Mouse (Mus musculus) embryonic fibroblast, embryonic 13.5 days (primary cell): ENCODE measurements around the gene Dppa5a. TPM values are rescaled to one million over a fixed set of nuclear protein-coding genes. Genes with fewer than 3 reads are reported as not detected.
"Not testable (repeated sequence)": the region's sequence is repeated elsewhere in the genome, so short reads cannot be mapped to it uniquely, and the experiment has no call there.

Experiments
- H3K27ac ChIP-seq: 2 replicates; pipeline ENCODE4 v1.5.1; 2012; ENCODE audit warnings: low read length, control low read depth, inconsistent platforms; ENCODE audit not compliant: insufficient read depth
- H3K4me1 ChIP-seq: 2 replicates; pipeline ENCODE4 v1.6.1; 2011; ENCODE audit warnings: low read length; ENCODE audit not compliant: control insufficient read depth, insufficient read depth
- H3K4me3 ChIP-seq: 2 replicates; pipeline ENCODE4 v1.5.1; 2011; ENCODE audit warnings: mild to moderate bottlenecking, control low read depth, low read length; ENCODE audit not compliant: insufficient read depth
- CTCF ChIP-seq: IDR thresholded peaks from 2 replicates; pipeline ENCODE4 v1.5.1; 2011; ENCODE audit warnings: mild to moderate bottlenecking, control low read depth, low read length, moderate library complexity, borderline replicate concordance; ENCODE audit not compliant: insufficient read depth
- POLR2A ChIP-seq: IDR thresholded peaks from 2 replicates; pipeline ENCODE4 v1.6.1; 2011; ENCODE audit warnings: low read depth, mild to moderate bottlenecking, control low read depth, low read length, moderate library complexity
- polyA plus RNA-seq: library from polyadenylated mRNA; stranded (reverse); fragments of >200 nt; gene quantifications from 2 replicates; pipeline ENCODE4 v1.2.4, GENCODE M21; 2011; ENCODE audit warnings: low read depth; ENCODE audit not compliant: missing spikeins, insufficient read length

Gene Dppa5a
- polyA plus RNA-seq, 1 experiment = not detected

- Histone ChIP-seq H3K4me1 (no peaks in the 10 kb centered on the region), H3K27ac (no peak overlapping the region), H3K4me3 (no peak overlapping the region)
- TF ChIP-seq POLR2A (no peak), CTCF (no peak)
These were observed 2.0 kb downstream of the Dppa5a start for GRCm38 (mm10) chr9:78365850-78366544.

DNA sequence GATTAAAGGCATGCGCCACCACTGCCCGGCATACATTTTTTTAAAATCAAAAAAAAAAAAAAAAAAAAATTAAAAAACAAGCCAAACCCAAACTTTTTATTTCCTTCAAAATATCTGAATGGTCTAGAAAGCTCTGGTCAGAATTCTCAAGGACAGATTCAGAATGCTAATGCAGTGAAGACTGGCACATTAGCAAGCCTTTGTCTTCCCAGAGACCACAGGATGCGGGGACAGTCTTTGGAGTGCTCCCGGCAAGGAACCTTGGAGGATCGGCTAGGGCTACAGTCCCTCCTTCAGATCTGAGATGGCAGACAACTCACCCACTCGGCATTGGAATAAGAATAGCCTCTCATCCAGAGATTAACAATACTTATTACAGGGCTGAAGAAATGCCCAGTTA is 3.3 kb downstream of the Dppa5a start:
- H3K4me3 ChIP-seq = no peak overlapping the region
- H3K4me1 ChIP-seq = no peaks in the 10 kb centered on the region
- H3K27ac ChIP-seq = no peak overlapping the region
- TF ChIP-seq CTCF = no peak
- TF ChIP-seq POLR2A = no peak

DNA sequence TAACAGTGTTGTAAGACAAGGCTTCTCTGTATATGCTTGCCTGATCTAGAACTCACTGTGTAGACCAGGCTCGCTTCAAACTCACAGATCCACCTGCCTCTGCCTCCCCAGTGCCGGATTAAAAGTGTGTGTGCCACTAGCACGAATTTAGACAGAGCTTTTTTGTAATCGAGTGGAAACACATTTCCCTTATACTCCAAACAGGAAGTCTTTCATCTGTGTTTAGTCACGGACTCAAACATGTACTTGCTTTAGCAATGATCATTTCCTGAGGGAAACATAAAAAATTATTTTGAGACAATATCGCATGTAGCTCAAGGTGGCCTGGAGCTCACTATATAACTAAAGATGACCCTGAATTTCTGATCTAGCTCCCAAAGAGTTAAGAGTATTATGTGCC is 4.6 kb downstream of the Dppa5a start:
- Histone ChIP-seq H3K27ac (no peak overlapping the region), H3K4me3 (no peak overlapping the region), H3K4me1 (no peaks in the 10 kb centered on the region)
- no peak for TF ChIP-seq CTCF
- no peak for TF ChIP-seq POLR2A

GRCm38 (mm10) chr9:78360484-78360872 is 7.5 kb downstream of the Dppa5a start:
- TF ChIP-seq POLR2A (no peak), CTCF (no peak)
- Histone ChIP-seq H3K4me1 (no peaks in the 10 kb centered on the region), H3K4me3 (no peak overlapping the region), H3K27ac (no peak overlapping the region)

GRCm38 (mm10) chr9:78359750-78360483 is 8.1 kb downstream of the Dppa5a start:
- TF ChIP-seq CTCF (no peak), POLR2A (no peak)
- H3K4me3 ChIP-seq = no peak overlapping the region
- no peaks in the 10 kb centered on the region for H3K4me1 ChIP-seq
- H3K27ac ChIP-seq = no peak overlapping the region

GRCm38 (mm10) chr9:78358053-78358452 is 9.9 kb downstream of the Dppa5a start:
- TF ChIP-seq POLR2A (no peak), CTCF (peak; percentile 57; the same call in 1 of the 2 replicates)
- Histone ChIP-seq H3K4me1 (no peaks in the 10 kb centered on the region), H3K4me3 (no peak overlapping the region), H3K27ac (no peak overlapping the region)

DNA sequence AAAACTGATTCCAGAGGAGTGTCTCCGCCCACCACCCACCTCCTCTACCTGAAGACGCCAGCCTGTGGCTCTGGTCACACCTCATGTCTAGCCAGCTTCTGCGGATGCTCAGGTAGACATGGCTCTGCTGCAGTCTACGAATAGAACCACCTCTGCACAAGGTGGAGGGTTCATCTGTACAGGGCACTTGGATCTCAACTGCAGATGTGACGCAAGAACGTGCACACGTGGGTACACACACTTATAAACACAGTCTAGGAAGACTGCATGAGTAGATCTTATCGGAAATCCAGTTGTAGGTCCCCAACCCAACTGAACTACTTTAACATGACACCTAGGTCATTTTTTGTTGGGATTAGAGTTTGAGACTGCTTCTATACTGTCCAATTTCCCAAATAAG is 12.4 kb downstream of the Dppa5a start, which contains the start of gene Gsta2:
Gene Gsta2 (minus strand): TSS at position 178 of the 400 bp plus-strand sequence.
- Histone ChIP-seq H3K27ac (no peak within 1 kb of the TSS), H3K4me1 (no peaks in the 10 kb centered on the region), H3K4me3 (no peak within 1 kb of the TSS)
- TF ChIP-seq POLR2A (no peak), CTCF (no peak)

- TF ChIP-seq CTCF = no peak
- no peak for TF ChIP-seq POLR2A
- Histone ChIP-seq H3K27ac (no peak overlapping the region), H3K4me1 (no peaks in the 10 kb centered on the region), H3K4me3 (no peak overlapping the region)
These were observed 13.1 kb downstream of the Dppa5a start for GRCm38 (mm10) chr9:78354665-78355578.

DNA sequence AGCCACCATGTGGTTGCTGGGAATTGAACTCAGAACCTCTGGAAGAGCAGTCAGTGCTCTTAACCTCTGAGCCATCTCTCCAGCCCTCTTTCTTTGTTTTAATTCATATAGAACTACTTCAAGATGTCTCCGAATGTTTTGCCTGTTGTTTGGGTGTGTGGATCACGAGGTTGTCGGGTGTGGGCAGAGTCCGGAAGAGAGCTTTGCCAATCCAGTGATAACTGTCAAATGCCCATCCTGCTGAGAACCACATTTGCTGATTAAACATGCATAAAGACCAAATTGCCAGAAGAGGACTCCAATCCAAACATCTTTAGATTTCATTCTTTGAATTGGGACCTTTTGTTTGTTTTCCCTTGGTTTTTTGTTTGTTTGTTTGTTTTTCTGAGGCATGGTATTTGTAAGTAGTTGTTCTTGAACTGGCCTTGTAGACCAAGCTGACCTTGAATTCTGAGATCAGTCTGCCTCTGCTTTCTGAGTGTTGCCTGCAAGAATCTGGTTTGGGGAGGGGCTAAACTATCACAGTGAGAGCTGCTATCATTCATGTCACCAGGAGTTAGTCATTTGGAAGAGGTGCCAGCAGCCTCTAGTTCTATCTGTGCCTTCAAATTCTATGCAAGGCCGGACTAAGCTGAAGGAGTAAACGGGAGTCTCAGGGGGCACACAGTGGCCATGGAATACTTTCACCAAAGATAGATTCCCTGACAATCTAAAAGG is 16.3 kb downstream of the Dppa5a start:
- TF ChIP-seq POLR2A (no peak), CTCF (no peak)
- Histone ChIP-seq H3K4me1 (no peaks in the 10 kb centered on the region), H3K4me3 (no peak overlapping the region), H3K27ac (no peak overlapping the region)

GRCm38 (mm10) chr9:78350007-78350406 is 18.0 kb downstream of the Dppa5a start:
- H3K27ac ChIP-seq, H3K4me1 ChIP-seq, H3K4me3 ChIP-seq: not testable (repeated sequence)

- H3K4me3 ChIP-seq, H3K27ac ChIP-seq, H3K4me1 ChIP-seq: not testable (repeated sequence)
These were observed 18.8 kb downstream of the Dppa5a start for GRCm38 (mm10) chr9:78349141-78349540.

DNA sequence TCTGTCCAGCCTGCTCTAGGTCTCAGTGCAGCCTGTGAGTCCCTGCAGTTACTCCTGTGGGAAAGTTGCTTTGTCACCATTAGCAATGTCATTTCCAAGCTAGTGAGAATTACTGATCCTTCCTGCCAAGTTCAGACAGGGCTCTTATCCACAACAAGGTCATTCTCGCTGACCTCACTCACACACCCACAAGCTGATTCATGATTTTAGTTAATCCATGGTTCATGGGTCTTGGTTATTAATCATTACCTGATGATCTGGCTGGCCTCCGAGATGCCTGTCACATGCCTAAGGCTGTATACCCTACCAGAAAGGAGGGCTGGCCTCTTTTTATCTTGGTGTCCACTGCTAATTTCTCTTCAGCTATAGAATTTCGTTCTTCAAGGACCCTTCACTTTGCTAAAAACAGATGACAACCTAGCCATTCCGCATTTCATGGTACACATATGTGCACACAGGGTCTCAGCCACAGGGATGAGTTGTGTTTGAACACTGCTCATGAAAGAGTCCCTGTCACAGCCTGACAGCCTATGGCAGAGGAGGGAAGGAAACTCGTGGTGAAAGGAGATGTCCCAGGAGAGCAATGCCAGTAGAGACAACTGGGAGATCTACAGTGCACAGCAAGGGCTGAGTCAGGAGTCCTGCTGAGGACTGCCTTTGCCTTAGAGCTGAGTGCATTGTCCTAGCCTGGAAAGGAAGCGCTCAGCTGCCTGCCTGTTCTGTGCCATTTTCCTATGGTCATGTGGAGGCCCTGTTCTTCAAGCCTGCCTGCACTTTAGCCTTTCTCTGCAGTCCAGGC is 19.6 kb downstream of the Dppa5a start:
- not testable (repeated sequence) for H3K4me1 ChIP-seq, H3K27ac ChIP-seq, H3K4me3 ChIP-seq
